Mouse (Mus musculus) MEL (cell line): ENCODE measurements around the gene Prss38. TPM values are rescaled to one million over a fixed set of nuclear protein-coding genes. Genes with fewer than 3 reads are reported as not detected.

Experiments
- DNase-seq: peaks from one replicate; pipeline ENCODE4 v3.0.0; 2011; ENCODE audit warnings: low read depth, low spot score
- H3K27ac ChIP-seq: 2 replicates; pipeline ENCODE4 v1.5.1; 2012; ENCODE audit warnings: low read depth, mild to moderate bottlenecking, control low read depth, low read length, moderate library complexity; ENCODE audit not compliant: control insufficient read depth
- H3K27me3 ChIP-seq, 2 experiments: fragments of 150-350 bp in 1 of 2; sonication (generic) in 1 of 2; 2 replicates each; pipeline ENCODE4 v1.6.1; 2012; ENCODE audit warnings: low read length in 2 of 2, mild to moderate bottlenecking in 2 of 2, improper control_type of control experiment in 1 of 2, moderate library complexity in 1 of 2; ENCODE audit not compliant: insufficient read depth in 2 of 2, control insufficient read depth in 1 of 2
- H3K36me3 ChIP-seq, 2 experiments: 2 replicates each; pipeline ENCODE4 v1.6.1; 2012 to 2014; ENCODE audit warnings: low read length in 2 of 2, improper control_type of control experiment in 1 of 2, inconsistent platforms in 1 of 2, mild to moderate bottlenecking in 1 of 2; ENCODE audit not compliant: insufficient read depth in 2 of 2, control insufficient read depth in 1 of 2
- H3K4me1 ChIP-seq, 2 experiments: fragments of 150-350 bp in 1 of 2; sonication (generic) in 1 of 2; 2 replicates each; pipeline ENCODE4 v1.6.1; 2012; ENCODE audit warnings: low read length in 2 of 2, improper control_type of control experiment in 1 of 2, mild to moderate bottlenecking in 1 of 2; ENCODE audit not compliant: insufficient read depth in 2 of 2, control insufficient read depth in 1 of 2
- H3K4me3 ChIP-seq, 2 experiments: fragments of 150-350 bp in 1 of 2; sonication (generic) in 1 of 2; 2 replicates each; pipeline ENCODE4 v1.5.1; 2012; ENCODE audit warnings: low read depth in 2 of 2, low read length in 2 of 2, mild to moderate bottlenecking in 2 of 2, moderate library complexity in 2 of 2, control low read depth in 1 of 2, improper control_type of control experiment in 1 of 2; ENCODE audit not compliant: control insufficient read depth in 1 of 2, insufficient read depth in 1 of 2
- H3K79me2 ChIP-seq: 2 replicates; pipeline ENCODE4 v1.6.1; 2012; ENCODE audit warnings: mild to moderate bottlenecking, low read length, moderate library complexity; ENCODE audit not compliant: control insufficient read depth, poor library complexity, insufficient read depth
- H3K9ac ChIP-seq: 2 replicates; pipeline ENCODE4 v1.6.1; 2012; ENCODE audit warnings: low read depth, mild to moderate bottlenecking, control low read depth, low read length, moderate library complexity; ENCODE audit not compliant: control insufficient read depth, poor library complexity, severe bottlenecking
- H3K9me3 ChIP-seq: fragments of 150-350 bp; sonication (generic); replicated peaks from 2 replicates; pipeline ENCODE4 v1.6.1; 2012; ENCODE audit warnings: mild to moderate bottlenecking, low read length, improper control_type of control experiment, moderate library complexity; ENCODE audit not compliant: insufficient read depth
- CHD2 ChIP-seq: IDR thresholded peaks from 2 replicates; pipeline ENCODE4 v1.6.1; 2011; ENCODE audit warnings: low read length, improper control_type of control experiment
- CTCF ChIP-seq, 3 experiments: IDR thresholded peaks in 2 of 3; conservative IDR thresholded peaks in 1 of 3; 2 replicates each; pipeline ENCODE4 v1.5.1; 2011 to 2012; ENCODE audit warnings: low read length in 3 of 3, low read depth in 2 of 3, mild to moderate bottlenecking in 2 of 3, improper control_type of control experiment in 1 of 3, inconsistent platforms in 1 of 3, mixed read lengths in 1 of 3, moderate library complexity in 1 of 3; ENCODE audit not compliant: control insufficient read depth in 1 of 3, insufficient read depth in 1 of 3, poor library complexity in 1 of 3, severe bottlenecking in 1 of 3
- E2F4 ChIP-seq: IDR thresholded peaks from 2 replicates; pipeline ENCODE4 v1.6.1; 2011; ENCODE audit warnings: low read depth, low read length, improper control_type of control experiment, borderline replicate concordance
- GABPA ChIP-seq: IDR thresholded peaks from 2 replicates; pipeline ENCODE4 v1.6.1; 2012; ENCODE audit warnings: low read depth, mild to moderate bottlenecking, inconsistent platforms, low read length, improper control_type of control experiment, moderate library complexity
- JUND ChIP-seq: IDR thresholded peaks from 2 replicates; pipeline ENCODE4 v1.6.1; 2011; ENCODE audit warnings: low read depth, mild to moderate bottlenecking, improper control_type of control experiment, low read length
- KAT2A ChIP-seq: conservative IDR thresholded peaks from 2 replicates; pipeline ENCODE4 v1.6.1; 2012; ENCODE audit warnings: low read depth, low read length, improper control_type of control experiment, inconsistent platforms
- MAZ ChIP-seq: IDR thresholded peaks from 2 replicates; pipeline ENCODE4 v1.6.1; 2012; ENCODE audit warnings: low read depth, mild to moderate bottlenecking, inconsistent platforms, low read length, improper control_type of control experiment
- MEF2A ChIP-seq: IDR thresholded peaks from 2 replicates; pipeline ENCODE4 v1.6.1; 2014; ENCODE audit warnings: low read depth, mild to moderate bottlenecking, inconsistent platforms, low read length, improper control_type of control experiment; ENCODE audit not compliant: poor library complexity, insufficient replicate concordance, severe bottlenecking; ENCODE audit errors: extremely low read depth
- MXI1 ChIP-seq: IDR thresholded peaks from 2 replicates; pipeline ENCODE4 v1.6.1; 2011; ENCODE audit warnings: mild to moderate bottlenecking, low read depth, low read length, improper control_type of control experiment
- NELFE ChIP-seq: IDR thresholded peaks from 2 replicates; pipeline ENCODE4 v1.6.1; 2011; ENCODE audit warnings: low read depth, low read length, improper control_type of control experiment
- RAD21 ChIP-seq: IDR thresholded peaks from 2 replicates; pipeline ENCODE4 v1.6.1; 2011; ENCODE audit warnings: mild to moderate bottlenecking, low read depth, low read length, improper control_type of control experiment
- RCOR1 ChIP-seq: IDR thresholded peaks from 2 replicates; pipeline ENCODE4 v1.6.1; 2012; ENCODE audit warnings: low read depth, mild to moderate bottlenecking, inconsistent platforms, low read length, improper control_type of control experiment
- TCF12 ChIP-seq: IDR thresholded peaks from 2 replicates; pipeline ENCODE4 v1.6.1; 2014; ENCODE audit warnings: low read depth, mild to moderate bottlenecking, inconsistent platforms, low read length, improper control_type of control experiment, moderate library complexity
- USF1 ChIP-seq: IDR thresholded peaks from 2 replicates; pipeline ENCODE4 v1.6.1; 2014; ENCODE audit warnings: low read depth, mild to moderate bottlenecking, inconsistent platforms, low read length, improper control_type of control experiment, moderate library complexity
- ZKSCAN1 ChIP-seq: IDR thresholded peaks from 2 replicates; pipeline ENCODE4 v1.6.1; 2012; ENCODE audit warnings: low read depth, mild to moderate bottlenecking, inconsistent platforms, low read length, improper control_type of control experiment, moderate library complexity
- ZMIZ1 ChIP-seq: IDR thresholded peaks from 2 replicates; pipeline ENCODE4 v1.6.1; 2012; ENCODE audit warnings: low read depth, mild to moderate bottlenecking, inconsistent platforms, low read length, improper control_type of control experiment, moderate library complexity
- polyA plus RNA-seq, 2 experiments: library from polyadenylated mRNA; stranded (reverse) in 1 of 2; unstranded in 1 of 2; fragments of >175 nt in 1 of 2; fragments of >200 nt in 1 of 2; gene quantifications; 2 replicates each; pipeline versions ENCODE4 v1.2.1 to v1.2.4; 2012; ENCODE audit warnings: low replicate concordance in 2 of 2, low read depth in 1 of 2; ENCODE audit not compliant: insufficient read length in 2 of 2, insufficient read depth in 1 of 2, missing spikeins in 1 of 2
- total RNA-seq: library from RNA; depleted of rRNA; stranded (reverse); fragments of 300-350 nt; gene quantifications from 2 replicates; pipeline ENCODE4 v1.2.3, GENCODE M21; 2012

Gene Prss38
- total and polyA plus RNA-seq, 3 experiments, result not detected

DNA sequence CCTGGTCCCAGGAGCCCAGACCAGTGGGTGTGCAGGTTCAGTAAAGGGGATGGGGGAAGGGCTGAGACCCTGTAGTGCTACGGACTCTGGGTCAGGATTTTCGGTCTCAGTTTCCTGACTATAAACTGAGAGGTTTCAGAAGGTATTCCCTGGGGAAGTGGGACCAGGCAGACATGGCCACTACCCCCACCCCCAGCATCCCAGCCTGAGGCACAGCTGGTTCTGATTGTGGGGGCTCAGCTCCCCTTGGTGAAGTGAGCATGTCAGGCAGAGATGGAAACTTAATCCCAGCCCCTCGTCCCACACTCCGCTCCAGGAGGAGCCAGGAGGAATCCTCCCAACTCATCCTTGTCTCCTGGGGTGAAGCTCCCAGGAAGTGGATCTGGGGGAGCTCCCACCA lies 12.0 kb upstream of the Prss38 start:
- Histone ChIP-seq H3K27me3 (peaks cover 0 to 5% of the 10 kb centered on the region in 2 experiments; a peak in 2 of 4 replicates), H3K4me1 (no peaks in the 10 kb centered on the region), H3K27ac (no peak overlapping the region), H3K4me3 (no peak overlapping the region), H3K79me2 (no peaks in the 10 kb centered on the region), H3K9me3 (no peaks in the 10 kb centered on the region), H3K9ac (no peak overlapping the region), H3K36me3 (no peaks in the 10 kb centered on the region)
- TF ChIP-seq RAD21 (no peak), ZMIZ1 (no peak)
- DNase-seq, result no peak

GRCm38 (mm10) chr11:59385123-59385522 lies 9.7 kb upstream of the Prss38 start:
- H3K4me1 ChIP-seq, result no peaks in the 10 kb centered on the region
- H3K4me3 ChIP-seq, result no peak overlapping the region
- DNase-seq, result no peak
- no peaks in the 10 kb centered on the region for H3K9me3 ChIP-seq
- no peak overlapping the region for H3K9ac ChIP-seq
- no peaks in the 10 kb centered on the region for H3K36me3 ChIP-seq
- peaks cover 5 to 16% of the 10 kb centered on the region in 2 experiments; a peak in 3 of 4 replicates for H3K27me3 ChIP-seq
- H3K27ac ChIP-seq, result no peak overlapping the region
- H3K79me2 ChIP-seq, result no peaks in the 10 kb centered on the region
- TF ChIP-seq CHD2, result no peak
- no peak for TF ChIP-seq ZKSCAN1
- no peak for TF ChIP-seq ZMIZ1
- TF ChIP-seq E2F4, result no peak
- TF ChIP-seq RCOR1, result no peak
- no peak for TF ChIP-seq KAT2A
- TF ChIP-seq USF1, result no peak
- no peak for TF ChIP-seq RAD21
- TF ChIP-seq TCF12, result no peak
- no peak for TF ChIP-seq MEF2A
- no peak for TF ChIP-seq GABPA
- no peak for TF ChIP-seq CTCF (IDR thresholded peaks at IDR 0.05 in 2 of 3, conservative IDR thresholded peaks at IDR 0.05 in 1 of 3; ENCODE audit: control insufficient read depth in 1 of 3, insufficient read depth in 1 of 3, low read depth in 2 of 3, low read length in 3 of 3, poor library complexity in 1 of 3, severe bottlenecking in 1 of 3)
- TF ChIP-seq JUND, result no peak
- no peak for TF ChIP-seq NELFE
- TF ChIP-seq MXI1, result no peak
- TF ChIP-seq MAZ, result no peak
